Mouse (Mus musculus) heart, adult 2 months (tissue): ENCODE results near the gene Ube2r2. TPM values are rescaled to one million over a fixed set of nuclear protein-coding genes. Genes with fewer than 3 reads are reported as not detected.
A peak's percentile ranks its signal among the peaks of the same experiment; 100 is the strongest.

Experiments
- DNase-seq, 2 experiments: peaks; one replicate each; pipeline ENCODE4 v3.0.0; 2021
- H3K27ac ChIP-seq: fragments of 200-600 bp; 2 replicates; pipeline ENCODE4 v1.8.1; 2022
- H3K27me3 ChIP-seq: fragments of 200-500 bp; 2 replicates; pipeline ENCODE4 v1.6.1; 2012; ENCODE audit warnings: mild to moderate bottlenecking, low read length, inconsistent platforms, mixed read lengths; ENCODE audit not compliant: control insufficient read depth, insufficient read depth
- H3K36me3 ChIP-seq: fragments of 200-500 bp; 2 replicates; pipeline ENCODE4 v1.6.1; 2012; ENCODE audit warnings: low read length, inconsistent platforms; ENCODE audit not compliant: control insufficient read depth, insufficient read depth
- H3K4me1 ChIP-seq: fragments of 200-500 bp; 2 replicates; pipeline ENCODE4 v1.6.1; 2011; ENCODE audit warnings: low read length; ENCODE audit not compliant: control insufficient read depth, insufficient read depth
- H3K4me3 ChIP-seq: fragments of 200-600 bp; 2 replicates; pipeline ENCODE4 v1.8.1; 2022
- H3K79me2 ChIP-seq: fragments of 200-500 bp; replicated peaks from 2 replicates; pipeline ENCODE4 v1.6.1; 2012; ENCODE audit warnings: mild to moderate bottlenecking, inconsistent platforms, low read length, moderate library complexity, mixed read lengths; ENCODE audit not compliant: control insufficient read depth, insufficient read depth
- H3K9ac ChIP-seq: fragments of 200-500 bp; 2 replicates; pipeline ENCODE4 v1.6.1; 2012; ENCODE audit warnings: low read depth, mild to moderate bottlenecking, control low read depth, inconsistent platforms, low read length, mixed read lengths
- CTCF ChIP-seq: fragments of 200-600 bp; IDR thresholded peaks from 2 replicates; pipeline ENCODE4 v1.8.1; 2022; ENCODE audit warnings: antibody characterized with exemption, mild to moderate bottlenecking, moderate library complexity
- EP300 ChIP-seq: fragments of 200-500 bp; IDR thresholded peaks from 2 replicates; pipeline ENCODE4 v1.6.1; 2011; ENCODE audit warnings: low read depth, low read length, control low read depth; ENCODE audit not compliant: insufficient read depth
- POLR2A ChIP-seq: fragments of 200-500 bp; IDR thresholded peaks from 2 replicates; pipeline ENCODE4 v1.6.1; 2011; ENCODE audit warnings: mild to moderate bottlenecking, low read depth, low read length, control low read depth; ENCODE audit not compliant: insufficient read depth
- WGBS: fragments of 180-500 bp; shearing (Covaris S2); methylation state at CpG from one replicate; pipeline ENCODE4 v1.1.7; 2018; 5-methylcytosine and 5-hydroxymethylcytosine counted together
- intact Hi-C: fragments of 180-260 bp; cut with DNase I; formaldehyde crosslinking; loops from one replicate; pipeline ENCODE4 v1.15.1; 2025
- polyA plus RNA-seq: library from polyadenylated mRNA; depleted of rRNA; stranded (reverse); fragments of >200 nt; gene quantifications from 2 replicates; pipeline ENCODE4 v1.2.3, GENCODE M21; 2012
- total RNA-seq, 2 experiments: library from RNA; stranded (reverse); gene quantifications; 2 replicates each; pipeline ENCODE4 v1.2.3; 2021

Ube2r2 gene
- total and polyA plus RNA-seq, 3 experiments = 52.7 to 133 (median 121) TPM

DNA sequence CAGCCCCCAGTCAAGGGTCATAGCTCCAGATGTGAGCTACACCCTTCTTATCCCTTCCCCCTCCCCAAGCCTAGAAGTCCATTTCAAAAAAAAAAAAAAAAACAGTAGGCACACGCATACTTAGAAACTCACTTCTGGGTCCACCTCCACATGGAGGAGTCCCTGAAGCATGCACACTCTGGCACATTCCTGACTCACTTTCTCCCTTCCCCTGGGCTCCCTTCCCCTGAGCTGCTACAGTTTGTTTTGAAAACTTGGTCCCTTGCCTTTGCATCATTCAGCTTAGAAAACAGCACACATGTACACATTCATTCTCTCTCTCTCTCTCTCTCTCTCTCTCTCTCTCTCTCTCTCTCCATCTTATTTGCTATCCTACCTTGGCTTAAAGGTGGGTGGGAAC, 42.6 kb upstream of the Ube2r2 start:
- Histone ChIP-seq H3K27me3 (no peaks in the 10 kb centered on the region; the same call in 1 of the 2 replicates), H3K79me2 (no peaks in the 10 kb centered on the region), H3K36me3 (no peaks in the 10 kb centered on the region), H3K4me3 (no peak overlapping the region), H3K9ac (no peak overlapping the region), H3K27ac (no peak overlapping the region), H3K4me1 (no peaks in the 10 kb centered on the region)
- no peak for DNase-seq
- no peak for TF ChIP-seq CTCF
- TF ChIP-seq EP300 = no peak
- TF ChIP-seq POLR2A = no peak
- 58% methylated on average over 1 of the region's 1 CpGs for WGBS
- intact Hi-C loops = no loop called here

DNA sequence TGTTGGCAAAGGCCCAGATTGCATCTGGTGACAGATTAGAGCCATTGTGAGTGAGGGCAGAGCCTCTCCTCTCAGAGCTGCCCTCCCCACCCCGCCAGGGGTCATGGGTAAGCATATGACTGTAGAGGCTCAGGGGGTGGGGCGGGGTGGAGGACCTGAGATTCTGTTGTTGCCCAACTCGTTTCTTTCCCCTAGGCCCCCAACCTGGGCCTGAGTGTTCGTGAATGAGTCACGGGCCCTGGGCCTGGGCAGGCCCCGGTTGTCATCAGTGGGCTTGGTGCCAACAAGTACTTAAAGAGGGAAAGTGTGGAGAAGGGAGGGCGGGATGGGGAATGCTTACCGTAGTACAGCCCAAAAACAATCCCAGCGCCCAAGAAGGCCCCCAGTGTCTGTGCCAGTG, 41.2 kb upstream of the Ube2r2 start:
- H3K27me3 ChIP-seq = peaks cover 2% of the 10 kb centered on the region
- TF ChIP-seq EP300 = no peak
- TF ChIP-seq POLR2A = no peak
- intact Hi-C loops = no loop called here

DNA sequence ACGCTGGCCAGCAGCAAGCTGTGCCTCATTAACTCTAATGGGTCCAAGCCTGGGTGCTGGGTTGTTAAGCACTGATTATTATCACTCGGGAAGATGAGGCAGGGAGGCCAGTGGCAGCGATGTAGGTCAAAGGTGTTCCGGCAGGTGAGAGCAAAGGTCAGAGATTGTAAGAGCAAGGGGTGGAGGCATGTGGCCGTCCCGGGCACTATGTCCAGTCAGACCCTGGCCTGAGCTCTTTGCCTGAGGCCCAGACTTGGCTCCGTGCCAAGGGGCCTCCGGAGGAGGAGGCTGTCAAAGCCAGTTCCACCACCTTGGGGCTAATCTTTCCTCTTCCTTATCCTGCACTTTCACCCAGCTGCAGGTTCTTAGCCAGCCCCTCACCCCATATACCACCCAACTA, 39.4 kb upstream of the Ube2r2 start:
- Histone ChIP-seq H3K4me1 (no peaks in the 10 kb centered on the region), H3K36me3 (no peaks in the 10 kb centered on the region), H3K79me2 (no peaks in the 10 kb centered on the region), H3K27ac (no peak overlapping the region), H3K27me3 (peaks cover 2% of the 10 kb centered on the region), H3K9ac (no peak overlapping the region), H3K4me3 (no peak overlapping the region)
- intact Hi-C loops = no loop called here
- TF ChIP-seq CTCF = no peak
- TF ChIP-seq POLR2A = no peak
- TF ChIP-seq EP300 = no peak
- 53% methylated on average over 8 of the region's 8 CpGs for WGBS
- DNase-seq = no peak

More for the DNA sequence above, 41.2 kb upstream of the Ube2r2 start:
- H3K4me1 ChIP-seq = no peaks in the 10 kb centered on the region
- no peak overlapping the region for H3K9ac ChIP-seq
- no peak overlapping the region for H3K4me3 ChIP-seq
- no peak for DNase-seq
- WGBS = 34% methylated on average over 9 of the region's 9 CpGs
- H3K27ac ChIP-seq = no peak overlapping the region
- no peaks in the 10 kb centered on the region for H3K79me2 ChIP-seq
- H3K36me3 ChIP-seq = no peaks in the 10 kb centered on the region

DNA sequence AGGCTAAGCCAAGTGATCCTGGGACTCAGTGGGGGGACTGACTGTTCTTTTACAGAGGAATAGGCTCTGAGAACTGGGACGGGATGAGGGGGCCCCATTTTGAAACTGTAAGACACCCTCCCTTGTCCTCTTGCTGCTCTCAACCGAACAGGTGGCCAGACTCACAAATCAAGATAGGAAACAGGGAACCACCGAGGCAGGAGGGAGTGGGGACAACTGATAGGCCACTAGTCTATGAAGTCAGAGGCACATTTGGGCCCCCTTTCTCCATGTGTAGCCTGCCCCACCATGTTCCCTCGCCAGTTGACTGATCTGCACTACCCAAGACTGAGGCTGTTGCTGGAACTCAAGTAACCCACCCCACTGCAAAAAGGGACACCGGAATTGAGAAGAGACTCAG, 38.7 kb upstream of the Ube2r2 start:
- no peak for DNase-seq
- Histone ChIP-seq H3K9ac (no peak overlapping the region), H3K36me3 (no peaks in the 10 kb centered on the region), H3K4me3 (no peak overlapping the region), H3K27ac (no peak overlapping the region), H3K4me1 (no peaks in the 10 kb centered on the region), H3K27me3 (peaks cover 2% of the 10 kb centered on the region), H3K79me2 (no peaks in the 10 kb centered on the region)
- intact Hi-C loops = no loop called here
- 82% methylated on average over 5 of the region's 5 CpGs for WGBS
- no peak for TF ChIP-seq EP300
- no peak for TF ChIP-seq POLR2A
- TF ChIP-seq CTCF = no peak

DNA sequence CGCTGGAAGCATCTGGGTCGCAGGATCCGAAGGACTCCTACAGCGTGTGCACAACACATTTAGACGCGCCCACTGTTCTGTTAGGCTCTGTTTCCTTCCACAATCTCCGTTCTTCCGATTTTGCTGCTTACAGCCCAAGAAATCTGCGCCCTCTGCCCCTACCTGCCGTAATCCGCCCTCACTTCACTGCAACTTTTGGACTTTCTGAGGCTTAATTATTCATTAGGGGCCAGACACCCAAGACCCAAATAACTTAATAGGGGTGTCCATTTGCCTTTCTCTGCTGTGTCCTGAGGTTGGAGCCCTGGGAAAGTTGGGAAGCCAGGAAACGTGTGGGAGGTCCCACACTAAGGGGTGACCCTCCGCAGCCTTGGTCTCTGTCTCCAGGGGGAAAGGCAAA, 38.2 kb upstream of the Ube2r2 start:
- whole genome bisulfite sequencing = 79% methylated on average over 13 of the region's 13 CpGs

DNA sequence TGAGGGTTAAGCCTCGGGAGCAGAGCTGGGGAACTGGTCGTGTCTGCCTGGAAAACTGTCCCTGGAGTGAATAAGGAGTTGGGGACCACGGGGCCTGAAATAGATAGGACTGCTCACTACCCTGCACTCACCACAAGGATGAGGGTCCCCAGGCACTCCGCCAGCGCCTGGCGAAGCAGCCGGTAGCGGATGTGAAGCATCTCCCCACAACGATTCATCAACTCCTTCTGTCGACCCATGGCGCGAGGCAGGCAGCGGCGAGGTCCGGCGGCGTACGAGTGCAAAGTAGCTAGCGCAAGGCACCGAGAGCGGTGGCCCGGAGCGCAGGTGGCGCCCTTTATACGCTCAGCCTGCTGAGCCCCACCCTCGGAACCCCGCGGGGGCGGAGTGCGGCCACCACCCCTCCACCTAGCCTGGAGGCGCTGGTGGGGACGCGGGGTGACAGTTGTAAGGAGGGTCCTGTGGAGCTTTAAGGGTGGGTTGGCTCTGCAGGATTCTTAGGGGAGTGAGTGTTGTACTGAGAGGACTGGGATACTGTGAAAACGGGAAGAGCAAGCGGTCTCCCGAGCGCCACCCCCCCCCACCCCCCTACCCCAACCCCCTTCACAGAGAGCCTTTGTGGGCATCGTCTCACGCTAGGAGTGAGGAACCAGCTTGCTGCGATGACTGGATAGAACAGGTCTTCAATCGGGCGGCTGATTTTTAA, 37.5 kb upstream of the Ube2r2 start, which contains the start of gene Aqp3:
Aqp3 (minus strand) TSS at position 313 of the 706 bp plus-strand sequence.
- Histone ChIP-seq H3K4me3 (peak within 1 kb of the TSS; percentile 42), H3K27me3 (peaks cover 2% of the 10 kb centered on the region), H3K36me3 (no peaks in the 10 kb centered on the region), H3K4me1 (no peaks in the 10 kb centered on the region), H3K9ac (peak within 1 kb of the TSS; percentile 45; the same call in 1 of the 2 replicates), H3K79me2 (no peaks in the 10 kb centered on the region), H3K27ac (no peak within 1 kb of the TSS)
- intact Hi-C loops = no loop called here
- WGBS = 2% methylated on average over 42 of the region's 42 CpGs
- DNase-seq = peak in 1 of 2 experiments; percentile 35
- TF ChIP-seq EP300 = no peak
- no peak for TF ChIP-seq CTCF
- no peak for TF ChIP-seq POLR2A

More for the DNA sequence above, 38.2 kb upstream of the Ube2r2 start:
- Histone ChIP-seq H3K79me2 (no peaks in the 10 kb centered on the region), H3K4me3 (no peak overlapping the region), H3K27ac (no peak overlapping the region), H3K9ac (no peak overlapping the region), H3K4me1 (no peaks in the 10 kb centered on the region), H3K27me3 (peaks cover 2% of the 10 kb centered on the region), H3K36me3 (no peaks in the 10 kb centered on the region)
- no peak for DNase-seq
- TF ChIP-seq POLR2A (no peak), CTCF (no peak), EP300 (no peak)
- intact Hi-C loops = no loop called here
